8 mouse cellular contexts compared by ENCODE assay signal in the genomic region with DNA sequence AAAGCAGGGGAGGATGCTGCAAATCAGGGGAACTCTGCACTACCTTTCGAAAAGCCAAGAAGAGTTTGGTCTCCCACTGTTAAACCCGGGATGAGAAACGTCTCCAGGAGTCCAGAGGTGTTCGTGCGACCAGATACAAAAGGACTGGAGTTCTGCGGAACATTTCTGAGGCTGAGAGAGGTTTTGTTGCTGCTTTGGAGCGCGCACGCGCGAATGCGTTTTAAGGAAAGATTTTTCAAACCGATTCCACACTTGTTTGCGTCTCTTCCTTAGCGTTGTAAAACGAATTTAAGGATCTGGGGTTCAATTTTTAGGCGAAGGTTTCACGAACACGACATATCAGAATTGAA.
DNase-seq lines count a peak whose midpoint lies in the region; ATAC-seq and TF ChIP-seq lines count a peak whose summit lies in the region.

No protein-coding gene starts in this region.

- no peaks in the 10 kb centered on the region for H3K27me3 ChIP-seq in heart, embryonic 11.5 days (ENCODE audit: control insufficient read depth, insufficient read depth, low read length)
- H3K27me3 ChIP-seq in forebrain, postnatal 0 days (ENCODE audit: insufficient read depth, low read length): peaks cover 15% of the 10 kb centered on the region
- peaks cover 22% of the 10 kb centered on the region for H3K27me3 ChIP-seq in liver, embryonic 11.5 days (replicated peaks; ENCODE audit: control insufficient read depth, insufficient read depth, low read length)
- 0 out of 2 replicates have a peak, but pooled peaks cover 3% of the 10 kb centered on the region for H3K27me3 ChIP-seq in stomach, embryonic 16.5 days (ENCODE audit: control insufficient read depth, insufficient read depth, low read length)

- H3K4me3 ChIP-seq in heart, embryonic 11.5 days (ENCODE audit: low read depth, low read length): peak overlapping the region; percentile 59
- H3K4me3 ChIP-seq in forebrain, postnatal 0 days (ENCODE audit: low read depth, low read length): peak overlapping the region; percentile 44
- peak overlapping the region; percentile 55 for H3K4me3 ChIP-seq in liver, embryonic 11.5 days (ENCODE audit: low read depth, low read length)
- H3K4me3 ChIP-seq in stomach, embryonic 16.5 days (replicated peaks; ENCODE audit: low read length): peak overlapping the region; percentile 53

- peak overlapping the region; percentile 95 for H3K4me2 ChIP-seq in heart, embryonic 11.5 days
- peak overlapping the region; percentile 88 for H3K4me2 ChIP-seq in forebrain, postnatal 0 days (ENCODE audit: low read depth)
- peak overlapping the region; percentile 87 for H3K4me2 ChIP-seq in liver, embryonic 11.5 days
- H3K4me2 ChIP-seq in stomach, embryonic 16.5 days (ENCODE audit: low read depth, low read length): peak overlapping the region; percentile 85

- H3K36me3 ChIP-seq in heart, embryonic 11.5 days (ENCODE audit: control insufficient read depth, insufficient read depth, low read length): no peaks in the 10 kb centered on the region
- H3K36me3 ChIP-seq in forebrain, postnatal 0 days (ENCODE audit: insufficient read depth): no peaks in the 10 kb centered on the region
- H3K36me3 ChIP-seq in liver, embryonic 11.5 days (ENCODE audit: control insufficient read depth, insufficient read depth, low read length): no peaks in the 10 kb centered on the region
- H3K36me3 ChIP-seq in stomach, embryonic 16.5 days (ENCODE audit: control insufficient read depth, insufficient read depth, low read length): no peaks in the 10 kb centered on the region

- TF ChIP-seq CTCF in forebrain, postnatal 0 days (IDR thresholded peaks at IDR 0.05; ENCODE audit: low read depth): no peak

- peaks cover 3% of the 10 kb centered on the region; the same call in 1 of the 2 replicates for H3K4me1 ChIP-seq in heart, embryonic 11.5 days (ENCODE audit: control insufficient read depth, insufficient read depth, low read length)
- 0 out of 2 replicates have a peak, but pooled peaks cover 5% of the 10 kb centered on the region for H3K4me1 ChIP-seq in forebrain, postnatal 0 days (ENCODE audit: insufficient read depth)
- peaks cover 3% of the 10 kb centered on the region; the same call in 1 of the 2 replicates for H3K4me1 ChIP-seq in liver, embryonic 11.5 days (replicated peaks; ENCODE audit: control insufficient read depth, insufficient read depth, low read length)
- peaks cover 4% of the 10 kb centered on the region; the same call in 1 of the 2 replicates for H3K4me1 ChIP-seq in stomach, embryonic 16.5 days (ENCODE audit: control insufficient read depth, insufficient read depth, low read length)

- DNase-seq in heart, adult 11 months: no peak
- peak; percentile 32 for DNase-seq in ES-CJ7 (ENCODE audit: low read depth, low spot score)
- peak; percentile 48 for DNase-seq in forebrain, postnatal 0 days
- DNase-seq in liver, embryonic 11.5 days (ENCODE audit: low spot score): no peak
- no peak for DNase-seq in B cell, adult 2 months
- no peak for DNase-seq in cerebellum, postnatal 36 days

- H3K9ac ChIP-seq in heart, embryonic 11.5 days (ENCODE audit: low read depth, low read length): peak overlapping the region; percentile 75
- H3K9ac ChIP-seq in forebrain, postnatal 0 days: peak overlapping the region; percentile 40; the same call in 1 of the 2 replicates
- peak overlapping the region; percentile 58; the same call in 1 of the 2 replicates for H3K9ac ChIP-seq in liver, embryonic 11.5 days (ENCODE audit: low read depth, low read length)
- peak overlapping the region; percentile 66 for H3K9ac ChIP-seq in stomach, embryonic 16.5 days (ENCODE audit: low read length)

- 2% methylated on average over 19 of the region's 19 CpGs for WGBS in heart, embryonic 11.5 days (ENCODE audit: insufficient replicate concordance)
- under 1% methylated on average over 19 of the region's 19 CpGs for WGBS in forebrain, postnatal 0 days
- WGBS in liver, embryonic 11.5 days: 3% methylated on average over 19 of the region's 19 CpGs
- WGBS in stomach, embryonic 16.5 days: 2% methylated on average over 19 of the region's 19 CpGs

- ATAC-seq in heart, embryonic 11.5 days (replicated peaks; ENCODE audit: insufficient number of reproducible peaks, low FRiP score, low TSS enrichment): no peak
- ATAC-seq in forebrain, postnatal 0 days: no peak
- no peak for ATAC-seq in liver, embryonic 11.5 days (replicated peaks; ENCODE audit: low FRiP score)
- ATAC-seq in stomach, embryonic 16.5 days (ENCODE audit: insufficient read depth, low FRiP score): no peak

- H3K27ac ChIP-seq in heart, embryonic 11.5 days (ENCODE audit: low read depth, low read length): peak overlapping the region; percentile 58; the same call in 1 of the 2 replicates
- H3K27ac ChIP-seq in forebrain, postnatal 0 days (ENCODE audit: low read depth, low read length): no peak overlapping the region
- H3K27ac ChIP-seq in liver, embryonic 11.5 days (ENCODE audit: low read depth, low read length): no peak overlapping the region
- H3K27ac ChIP-seq in stomach, embryonic 16.5 days (ENCODE audit: low read length): peak overlapping the region; percentile 65

- H3K9me3 ChIP-seq in heart, embryonic 11.5 days (replicated peaks; ENCODE audit: control insufficient read depth, low read length): no peaks in the 10 kb centered on the region
- no peaks in the 10 kb centered on the region for H3K9me3 ChIP-seq in forebrain, postnatal 0 days (ENCODE audit: low read length)
- H3K9me3 ChIP-seq in liver, embryonic 11.5 days (ENCODE audit: control insufficient read depth, low read length): no peaks in the 10 kb centered on the region
- H3K9me3 ChIP-seq in stomach, embryonic 16.5 days (replicated peaks; ENCODE audit: control insufficient read depth, low read length): no peaks in the 10 kb centered on the region

Comparison
In these comparisons a context has a peak if more than half of its experiments do, and no peak if none do; other contexts are left out.
1. H3K27ac ChIP-seq: peak in heart, embryonic 11.5 days (single experiment) and stomach, embryonic 16.5 days (single experiment); none in forebrain, postnatal 0 days (single experiment) and liver, embryonic 11.5 days (single experiment).
2. DNase-seq: peak in ES-CJ7 (single experiment) and forebrain, postnatal 0 days (single experiment); none in heart, adult 11 months (single experiment), liver, embryonic 11.5 days (single experiment), B cell, adult 2 months (0 of 2) and cerebellum, postnatal 36 days (0 of 2).
3. Peak in every context shown above with its lines, with median percentiles within 50 percentile points of each other: H3K4me2 ChIP-seq, H3K4me3 ChIP-seq and H3K9ac ChIP-seq.